Mouse (Mus musculus) E14TG2a.4 (cell line): Measurements from ENCODE around the gene Aldh5a1.

ENCODE experiments used
- H3K27me3 ChIP-seq: 2 replicates; pipeline ENCODE4 v1.6.1; 2014; ENCODE audit warnings: low read length, control low read depth; ENCODE audit not compliant: insufficient read depth
- H3K36me3 ChIP-seq: 2 replicates; pipeline ENCODE4 v1.6.1; 2014; ENCODE audit warnings: low read length, control low read depth; ENCODE audit not compliant: insufficient read depth
- H3K4me1 ChIP-seq: replicated peaks from 2 replicates; pipeline ENCODE4 v1.6.1; 2014; ENCODE audit warnings: low read depth, low read length, control low read depth
- H3K4me3 ChIP-seq: replicated peaks from 2 replicates; pipeline ENCODE4 v1.5.1; 2014; ENCODE audit warnings: mild to moderate bottlenecking, low read length
- H3K9me3 ChIP-seq: 2 replicates; pipeline ENCODE4 v1.6.1; 2014; ENCODE audit warnings: low read length, control low read depth
- CTCF ChIP-seq: conservative IDR thresholded peaks from 2 replicates; pipeline ENCODE4 v1.5.1; 2014; ENCODE audit warnings: low read length
- NANOG ChIP-seq: IDR thresholded peaks from 2 replicates; pipeline ENCODE4 v1.6.1; 2014; ENCODE audit warnings: borderline replicate concordance, low read length, mixed read lengths
- POU5F1 ChIP-seq: IDR thresholded peaks from 2 replicates; pipeline ENCODE4 v1.6.1; 2014; ENCODE audit warnings: low read length, borderline replicate concordance

Gene Aldh5a1

GRCm38 (mm10) chr13:24867789-24868188, 69.7 kb downstream of the Aldh5a1 start:
- Histone ChIP-seq H3K4me3 (no peak overlapping the region), H3K4me1 (peaks cover 34% of the 10 kb centered on the region), H3K36me3 (no peaks in the 10 kb centered on the region), H3K27me3 (no peaks in the 10 kb centered on the region), H3K9me3 (no peaks in the 10 kb centered on the region)
- no peak for TF ChIP-seq CTCF
- TF ChIP-seq POU5F1: no peak
- TF ChIP-seq NANOG: no peak

- H3K4me3 ChIP-seq: no peak overlapping the region
- peaks cover 40% of the 10 kb centered on the region for H3K4me1 ChIP-seq
- no peaks in the 10 kb centered on the region for H3K9me3 ChIP-seq
- H3K36me3 ChIP-seq: no peaks in the 10 kb centered on the region
- TF ChIP-seq POU5F1 (no peak), NANOG (no peak), CTCF (no peak)
- no peaks in the 10 kb centered on the region for H3K27me3 ChIP-seq
These were observed 70.7 kb downstream of the Aldh5a1 start for GRCm38 (mm10) chr13:24866430-24867402.

- Histone ChIP-seq H3K4me3 (no peak overlapping the region), H3K9me3 (no peaks in the 10 kb centered on the region), H3K36me3 (no peaks in the 10 kb centered on the region), H3K27me3 (peaks cover 11% of the 10 kb centered on the region; the same call in 1 of the 2 replicates), H3K4me1 (peaks cover 44% of the 10 kb centered on the region)
- no peak for TF ChIP-seq NANOG
- no peak for TF ChIP-seq POU5F1
- TF ChIP-seq CTCF: peak; percentile 58
These were observed 74.9 kb downstream of the Aldh5a1 start for GRCm38 (mm10) chr13:24862520-24862919.

DNA sequence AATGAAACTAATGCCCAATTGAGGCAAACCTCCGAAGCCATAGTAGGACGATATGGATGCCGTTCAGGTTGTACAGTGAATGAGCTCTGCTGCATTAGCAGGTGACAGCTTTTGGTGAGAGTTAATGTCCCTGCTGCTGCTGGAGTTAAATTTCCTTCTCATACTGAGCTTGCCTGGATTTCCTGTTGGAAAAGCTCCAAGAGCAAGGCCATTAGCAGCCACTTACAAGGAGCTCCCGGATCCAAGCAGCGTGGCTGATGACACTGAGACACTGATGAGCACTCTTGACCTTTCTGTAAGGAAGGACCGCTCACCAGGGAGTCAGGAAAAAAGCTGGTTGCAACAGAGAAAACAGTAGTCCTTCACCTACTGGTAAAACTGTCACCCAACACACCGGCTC, 75.4 kb downstream of the Aldh5a1 start:
- Histone ChIP-seq H3K27me3 (peaks cover 11% of the 10 kb centered on the region; the same call in 1 of the 2 replicates), H3K4me3 (no peak overlapping the region), H3K4me1 (peaks cover 44% of the 10 kb centered on the region), H3K9me3 (no peaks in the 10 kb centered on the region), H3K36me3 (no peaks in the 10 kb centered on the region)
- TF ChIP-seq CTCF (no peak), POU5F1 (no peak), NANOG (no peak)

DNA sequence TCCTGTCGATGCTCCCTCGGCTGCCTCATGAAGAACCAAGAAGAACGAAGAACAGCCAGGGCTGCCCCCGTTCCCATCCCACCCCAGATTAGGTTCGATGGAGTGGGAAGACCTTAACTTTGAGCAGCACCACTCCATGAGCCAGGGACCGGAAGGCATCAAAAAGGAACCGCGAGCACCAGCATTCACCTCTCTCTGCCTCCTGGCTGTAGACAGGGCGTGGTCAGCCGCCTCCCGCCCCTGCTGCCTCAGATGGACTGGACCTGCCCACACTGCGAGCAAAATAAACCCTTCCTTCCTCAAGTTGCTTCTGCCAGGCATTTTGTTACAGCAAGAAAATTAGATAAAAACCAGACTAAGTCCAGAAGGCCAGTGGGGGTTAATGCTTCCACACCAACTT, 76.4 kb downstream of the Aldh5a1 start:
- peaks cover 11% of the 10 kb centered on the region; the same call in 1 of the 2 replicates for H3K27me3 ChIP-seq
- TF ChIP-seq CTCF (no peak), NANOG (no peak), POU5F1 (no peak)
- peaks cover 41% of the 10 kb centered on the region for H3K4me1 ChIP-seq
- H3K36me3 ChIP-seq: no peaks in the 10 kb centered on the region
- peak overlapping the region; percentile 32 for H3K4me3 ChIP-seq
- H3K9me3 ChIP-seq: no peaks in the 10 kb centered on the region

DNA sequence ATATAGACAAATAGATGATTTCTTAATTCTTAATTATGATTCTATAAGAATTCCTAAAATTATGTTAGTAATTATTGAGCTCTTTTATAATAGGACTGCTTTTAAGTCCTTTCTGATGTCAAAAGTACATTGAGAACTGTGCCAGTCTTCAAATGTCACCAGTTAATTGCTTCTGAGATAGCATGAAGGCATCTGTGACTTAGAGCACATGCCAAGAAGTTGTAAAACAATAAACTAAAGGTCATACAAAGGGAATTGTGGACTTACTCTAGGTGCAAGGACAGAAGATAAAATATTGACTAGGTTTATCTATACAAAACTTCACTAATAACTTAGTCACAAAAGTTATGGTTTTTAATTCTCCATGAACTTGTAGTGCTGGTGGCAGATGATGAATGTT, 78.3 kb downstream of the Aldh5a1 start:
- Histone ChIP-seq H3K36me3 (no peaks in the 10 kb centered on the region), H3K27me3 (peaks cover 11% of the 10 kb centered on the region; the same call in 1 of the 2 replicates), H3K4me3 (no peak overlapping the region), H3K4me1 (peaks cover 36% of the 10 kb centered on the region), H3K9me3 (no peaks in the 10 kb centered on the region)
- TF ChIP-seq CTCF: no peak
- no peak for TF ChIP-seq NANOG
- no peak for TF ChIP-seq POU5F1
